Mouse (Mus musculus): ENCODE data around the gene Akap7.

Akap7 gene

GRCm38 (mm10) chr10:25297666-25298263, 9.9 kb downstream of the Akap7 start:
- no peak for DNase-seq (ENCODE audit: low spot score in 2 of 2)

DNA sequence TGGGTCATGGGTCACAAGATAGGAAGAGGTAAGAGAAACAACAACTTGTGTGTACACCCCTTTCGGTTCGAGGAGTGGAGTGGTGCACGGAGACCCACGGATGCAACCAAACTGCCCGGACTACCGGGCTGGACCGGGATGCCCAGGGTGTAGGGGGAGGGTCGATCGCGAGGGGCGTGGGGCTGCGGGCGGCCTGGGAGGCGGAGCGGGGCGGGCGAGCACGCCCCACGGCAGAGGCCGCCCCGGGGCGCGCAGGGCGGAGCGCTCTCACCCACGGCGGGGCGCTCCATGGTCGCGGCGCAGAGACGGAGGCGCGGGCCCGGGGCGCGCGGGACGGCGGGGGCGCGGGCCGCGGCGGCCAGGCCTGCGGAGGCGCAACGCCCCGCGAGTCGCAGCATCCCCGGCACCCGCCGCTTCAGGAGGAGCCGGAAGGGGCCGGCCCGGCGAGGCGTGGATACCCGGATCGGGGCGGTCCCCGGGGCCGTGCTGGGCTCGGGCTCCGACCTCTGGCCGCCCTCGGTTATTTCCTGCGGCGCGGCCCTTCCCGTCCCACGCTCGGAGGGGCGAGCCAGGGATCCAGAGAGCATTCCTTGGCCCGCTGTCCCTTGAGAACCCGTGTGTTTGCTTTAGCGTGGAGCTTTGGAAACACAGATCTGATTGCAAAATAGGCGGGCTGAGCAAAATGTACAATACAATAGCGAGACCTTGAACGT, 10.9 kb downstream of the Akap7 start:
- DNase-seq (ENCODE audit: low spot score in 2 of 2) = peak; percentile 87 to 89

GRCm38 (mm10) chr10:25296286-25296656, 11.4 kb downstream of the Akap7 start:
- no peak for DNase-seq (ENCODE audit: low spot score in 2 of 2)

- no peak for DNase-seq (ENCODE audit: low spot score in 2 of 2)
Measured at GRCm38 (mm10) chr10:25295836-25296235, 11.8 kb downstream of the Akap7 start.

- DNase-seq (ENCODE audit: low spot score in 2 of 2) = no peak
Measured at GRCm38 (mm10) chr10:25294999-25295398, 12.7 kb downstream of the Akap7 start.

DNA sequence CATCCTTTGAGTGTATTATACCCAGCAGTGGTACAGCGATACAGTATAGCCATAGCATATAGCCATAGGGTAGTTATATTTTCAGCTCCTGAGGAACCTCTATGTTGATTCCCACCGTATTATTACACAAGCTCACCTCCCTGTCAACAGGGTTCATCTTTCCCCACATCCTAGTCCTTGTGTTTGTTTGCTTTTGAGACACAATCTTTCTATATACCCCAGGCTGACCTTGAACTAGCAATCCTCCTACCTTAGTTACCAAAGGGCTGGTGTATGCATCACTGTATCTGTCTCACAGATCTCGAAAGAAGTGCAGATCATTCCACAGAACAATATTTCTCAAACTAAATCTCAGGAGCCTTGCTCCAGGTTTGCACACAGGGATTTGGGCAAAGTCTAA, 13.9 kb downstream of the Akap7 start:
- no peak for DNase-seq (ENCODE audit: low spot score in 2 of 2)

DNA sequence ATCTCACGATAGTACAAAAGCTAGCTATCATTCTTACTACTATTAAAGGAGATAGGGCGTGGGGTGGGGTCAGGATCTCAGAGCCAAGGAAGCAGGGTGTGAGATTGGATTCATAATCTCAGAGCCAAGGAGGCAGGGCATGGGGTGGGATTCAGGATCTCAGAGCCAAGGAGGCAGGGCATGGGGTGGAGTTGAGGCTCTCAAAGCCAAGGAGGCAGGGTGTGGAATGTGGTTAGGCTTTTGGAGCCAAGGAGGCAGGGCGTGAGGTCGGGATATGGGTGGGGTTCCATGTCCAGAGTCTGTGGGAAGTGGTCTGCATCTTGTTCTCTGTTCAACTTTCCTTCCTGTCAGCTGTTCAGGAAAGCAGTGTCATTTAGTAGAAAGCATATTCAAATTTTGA, 16.6 kb downstream of the Akap7 start:
- peak in 1 of 2 experiments; percentile 42 for DNase-seq (ENCODE audit: low spot score in 2 of 2)

DNA sequence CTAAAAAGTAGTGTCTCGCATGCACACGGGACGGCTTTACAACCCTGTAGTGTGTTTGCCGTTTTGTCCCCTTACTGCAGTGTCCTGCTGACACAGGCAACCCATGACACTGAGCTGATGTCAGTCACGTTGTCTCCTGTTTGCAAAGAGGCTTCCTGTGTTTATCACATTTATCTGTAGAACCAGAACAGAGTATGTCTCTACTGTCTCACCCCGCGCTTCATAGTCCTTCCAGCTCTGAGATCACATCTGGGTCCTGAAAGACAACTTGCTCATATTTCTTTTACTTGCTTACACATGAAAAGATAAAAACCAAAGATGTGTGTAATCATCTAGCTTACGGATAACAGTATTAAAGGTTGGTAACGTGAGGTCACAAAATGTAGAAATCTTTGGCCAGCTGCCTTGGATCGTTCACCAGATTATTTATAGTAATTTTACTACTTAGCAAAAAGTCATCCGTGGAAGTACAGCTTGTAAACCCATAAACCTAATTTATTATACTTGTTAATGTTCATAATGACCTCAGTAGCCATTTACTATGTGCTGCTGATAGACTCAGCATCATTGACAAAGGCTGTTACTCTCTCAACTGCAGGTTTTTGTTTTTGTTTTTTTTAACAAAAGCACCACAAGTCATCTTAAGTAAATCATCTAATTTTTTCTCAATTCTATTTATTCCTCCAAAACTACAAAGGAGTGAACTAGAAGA, 22.4 kb downstream of the Akap7 start:
- DNase-seq (ENCODE audit: low spot score in 2 of 2) = no peak

- no peak for DNase-seq (ENCODE audit: low spot score in 2 of 2)
Measured at GRCm38 (mm10) chr10:25284427-25285099, 23.1 kb downstream of the Akap7 start.

- DNase-seq (ENCODE audit: low spot score in 2 of 2) = no peak
Measured at GRCm38 (mm10) chr10:25283397-25283796, 24.3 kb downstream of the Akap7 start.

GRCm38 (mm10) chr10:25280141-25280540, 27.5 kb downstream of the Akap7 start:
- no peak for DNase-seq (ENCODE audit: low spot score in 2 of 2)

GRCm38 (mm10) chr10:25279406-25279805, 28.3 kb downstream of the Akap7 start:
- DNase-seq (ENCODE audit: low spot score in 2 of 2) = no peak

DNA sequence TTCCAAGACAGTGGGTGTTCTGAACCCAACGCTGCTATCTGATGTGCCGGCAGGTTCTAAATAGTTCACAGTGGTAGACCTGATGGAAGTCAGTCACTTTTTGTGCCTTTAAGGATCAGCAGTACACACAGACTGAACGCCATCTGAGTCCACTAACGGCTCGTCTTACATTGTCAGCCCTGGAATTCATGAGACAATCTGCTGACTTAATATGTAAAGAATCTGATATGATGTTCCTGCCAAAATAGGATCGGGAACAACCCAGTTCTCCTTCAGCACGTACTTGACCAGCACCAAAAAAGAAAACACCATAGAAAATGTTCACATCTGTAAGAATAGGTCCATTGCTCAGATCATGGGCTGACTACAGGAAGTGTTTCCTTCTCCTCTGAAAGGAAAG, 32.2 kb downstream of the Akap7 start:
- DNase-seq (ENCODE audit: low spot score in 2 of 2) = no peak

DNA sequence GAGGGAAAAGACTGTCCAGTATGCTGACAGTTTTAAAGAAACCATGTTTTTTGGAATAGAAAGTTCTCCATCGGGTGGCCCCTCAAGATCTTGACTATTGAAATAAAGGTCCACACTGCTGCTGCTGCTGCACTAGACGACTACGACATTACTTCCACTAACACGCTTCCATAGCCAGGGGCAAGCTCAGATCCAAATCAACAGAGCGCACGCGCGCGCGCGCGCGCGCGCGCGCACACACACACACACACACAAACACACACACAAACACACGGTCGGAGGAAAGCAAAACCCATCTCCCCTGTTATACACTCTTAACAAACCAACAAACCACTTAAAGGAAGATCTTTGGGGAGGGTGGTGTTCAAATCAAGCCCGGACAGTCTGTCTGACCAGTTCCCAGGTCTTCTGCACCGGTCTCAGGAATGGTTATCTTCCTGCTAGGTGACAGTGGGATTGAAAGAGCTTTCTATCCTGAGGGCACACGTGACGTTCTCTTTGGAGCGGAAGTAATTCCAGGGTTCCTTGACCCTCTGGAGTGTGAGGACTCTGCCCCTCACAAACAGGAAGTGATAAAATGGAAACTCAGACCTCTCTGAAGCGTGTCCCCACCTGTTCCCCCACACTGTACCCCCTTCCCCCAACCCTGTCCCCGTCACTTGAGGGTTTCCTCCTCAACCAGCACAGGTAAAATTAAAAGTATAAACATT, 32.9 kb downstream of the Akap7 start:
- no peak for DNase-seq (ENCODE audit: low spot score in 2 of 2)

GRCm38 (mm10) chr10:25273731-25274130, 33.9 kb downstream of the Akap7 start:
- DNase-seq (ENCODE audit: low spot score in 2 of 2) = no peak

GRCm38 (mm10) chr10:25271756-25272155, 35.9 kb downstream of the Akap7 start:
- DNase-seq (ENCODE audit: low spot score in 2 of 2) = no peak

DNA sequence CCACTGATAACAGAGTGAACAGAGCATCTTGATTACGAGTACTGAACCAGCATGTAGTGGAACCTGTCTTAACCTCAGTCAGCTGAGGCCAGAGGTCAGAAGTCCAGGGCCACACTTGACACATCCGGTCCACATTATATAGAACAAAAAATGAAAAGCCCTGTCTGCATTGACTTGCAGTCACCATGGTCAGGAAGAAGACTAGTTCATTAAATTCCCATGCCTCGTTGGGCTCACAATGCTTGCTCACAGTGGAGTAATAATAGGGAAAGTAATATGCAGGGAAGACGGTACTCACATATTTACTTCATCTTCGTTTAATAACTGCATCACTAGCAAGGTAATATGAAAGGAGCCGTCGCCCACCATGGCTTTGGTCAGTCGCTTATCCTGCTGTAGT, 36.5 kb downstream of the Akap7 start:
- no peak for DNase-seq (ENCODE audit: low spot score in 2 of 2)

GRCm38 (mm10) chr10:25268476-25269351, 39.0 kb downstream of the Akap7 start:
- DNase-seq (ENCODE audit: low spot score in 2 of 2) = no peak

DNA sequence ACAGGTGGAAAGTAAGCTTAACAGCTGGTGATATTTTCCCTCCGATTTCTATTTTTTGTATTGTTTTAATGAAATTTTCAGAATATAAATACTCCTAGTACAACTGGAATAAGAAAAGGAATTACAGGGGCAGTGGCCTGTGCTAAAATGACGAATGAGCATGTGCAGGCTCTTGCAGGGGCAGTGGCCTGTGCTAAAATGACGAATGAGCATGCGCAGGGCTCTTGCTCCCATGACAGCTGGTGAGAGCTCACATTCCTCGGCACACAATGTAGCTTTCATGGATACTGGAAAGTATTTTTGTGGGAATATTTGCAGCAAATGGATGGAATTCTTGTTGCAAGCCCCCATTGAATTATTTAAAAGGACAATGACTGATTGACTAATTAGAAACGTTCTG, 46.5 kb downstream of the Akap7 start:
- DNase-seq (ENCODE audit: low spot score in 2 of 2) = no peak

DNA sequence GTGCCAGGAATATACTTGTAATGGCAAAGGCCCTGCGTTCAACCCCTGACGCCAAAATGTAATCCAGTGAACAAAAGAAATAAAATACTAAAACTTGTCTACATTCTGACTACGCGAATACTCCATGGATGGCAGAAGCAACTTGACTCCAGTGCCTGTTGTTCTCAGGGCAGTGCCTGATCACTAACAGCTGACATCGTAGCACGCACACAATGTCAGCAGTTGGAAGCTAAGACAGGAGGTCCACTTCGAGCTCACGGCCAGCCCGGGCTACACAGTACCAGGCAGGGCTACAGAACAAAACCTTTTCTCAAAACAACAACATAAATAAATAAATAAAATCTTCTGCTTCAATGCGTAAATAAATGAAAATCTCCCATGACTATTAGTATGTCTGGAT, 46.9 kb downstream of the Akap7 start:
- no peak for DNase-seq (ENCODE audit: low spot score in 2 of 2)

- no peak for DNase-seq (ENCODE audit: low spot score in 2 of 2)
Measured at GRCm38 (mm10) chr10:25258171-25258570, 49.5 kb downstream of the Akap7 start.

Data from urinary bladder, postnatal 4 days (tissue).